Mouse (Mus musculus): ENCODE data around the gene Fcrl6. TPM values are rescaled to one million over a fixed set of nuclear protein-coding genes. Genes with fewer than 3 reads are reported as not detected.

The Fcrl6 gene
- polyA plus RNA-seq (2015; fragmentation: Nextera tagmentation; extraction: Ambion mirVana), result not detected in 2 replicates

- H3K9ac ChIP-seq, result no peak within 1 kb of the TSS
- ATAC-seq, result no peak
- H3K36me3 ChIP-seq (ENCODE audit: poor library complexity, severe bottlenecking), result no peaks in the 10 kb centered on the region
- 81% methylated on average over 1 of the region's 1 CpGs for WGBS
- no peak within 1 kb of the TSS for H3K4me3 ChIP-seq
- no peak within 1 kb of the TSS for H3K27ac ChIP-seq
- H3K4me1 ChIP-seq, result no peaks in the 10 kb centered on the region
- no peaks in the 10 kb centered on the region for H3K9me3 ChIP-seq (replicated peaks)
- H3K4me2 ChIP-seq, result no peak within 1 kb of the TSS
- H3K27me3 ChIP-seq, result no peaks in the 10 kb centered on the region
These were observed at the start of gene Fcrl6 for GRCm38 (mm10) chr1:172602326-172602725. Gene Fcrl6, minus strand, starts transcription at chr1:172602551.

- ATAC-seq, result no peak
- Histone ChIP-seq H3K4me2 (no peak overlapping the region), H3K36me3 (ENCODE audit: poor library complexity, severe bottlenecking) (no peaks in the 10 kb centered on the region), H3K27me3 (no peaks in the 10 kb centered on the region), H3K4me1 (no peaks in the 10 kb centered on the region), H3K4me3 (no peak overlapping the region), H3K27ac (no peak overlapping the region), H3K9ac (no peak overlapping the region), H3K9me3 (replicated peaks) (no peaks in the 10 kb centered on the region)
- WGBS, result 89% methylated on average over 10 of the region's 10 CpGs
These were observed 49.1 kb upstream of the Fcrl6 start for GRCm38 (mm10) chr1:172651288-172651987.

- H3K9ac ChIP-seq, result no peak overlapping the region
- no peaks in the 10 kb centered on the region for H3K9me3 ChIP-seq (replicated peaks)
- H3K27me3 ChIP-seq, result no peaks in the 10 kb centered on the region
- no peaks in the 10 kb centered on the region for H3K36me3 ChIP-seq (ENCODE audit: poor library complexity, severe bottlenecking)
- H3K27ac ChIP-seq, result no peak overlapping the region
- H3K4me1 ChIP-seq, result no peaks in the 10 kb centered on the region
- 63% methylated on average over 8 of the region's 8 CpGs for WGBS
- H3K4me3 ChIP-seq, result no peak overlapping the region
- H3K4me2 ChIP-seq, result no peak overlapping the region
- no peak for ATAC-seq
These were observed 48.4 kb upstream of the Fcrl6 start for GRCm38 (mm10) chr1:172650519-172651287.

GRCm38 (mm10) chr1:172649396-172649795 lies 47.0 kb upstream of the Fcrl6 start:
- H3K4me1 ChIP-seq, result no peaks in the 10 kb centered on the region
- ATAC-seq, result no peak
- no peak overlapping the region for H3K27ac ChIP-seq
- no peaks in the 10 kb centered on the region for H3K27me3 ChIP-seq
- no peak overlapping the region for H3K4me3 ChIP-seq
- no peaks in the 10 kb centered on the region for H3K36me3 ChIP-seq (ENCODE audit: poor library complexity, severe bottlenecking)
- WGBS, result 91% methylated on average over 9 of the region's 9 CpGs
- no peak overlapping the region for H3K4me2 ChIP-seq
- H3K9me3 ChIP-seq (replicated peaks), result no peaks in the 10 kb centered on the region
- H3K9ac ChIP-seq, result no peak overlapping the region

GRCm38 (mm10) chr1:172647236-172647635 lies 44.9 kb upstream of the Fcrl6 start:
- no peak overlapping the region for H3K4me2 ChIP-seq
- H3K4me1 ChIP-seq, result no peaks in the 10 kb centered on the region
- H3K27ac ChIP-seq, result no peak overlapping the region
- 24% methylated on average over 4 of the region's 4 CpGs for WGBS
- H3K27me3 ChIP-seq, result no peaks in the 10 kb centered on the region
- H3K4me3 ChIP-seq, result no peak overlapping the region
- no peak overlapping the region for H3K9ac ChIP-seq
- H3K9me3 ChIP-seq (replicated peaks), result no peaks in the 10 kb centered on the region
- H3K36me3 ChIP-seq (ENCODE audit: poor library complexity, severe bottlenecking), result no peaks in the 10 kb centered on the region
- ATAC-seq, result no peak

- Histone ChIP-seq H3K36me3 (ENCODE audit: poor library complexity, severe bottlenecking) (no peaks in the 10 kb centered on the region), H3K27ac (no peak overlapping the region), H3K4me2 (no peak overlapping the region), H3K9ac (no peak overlapping the region), H3K27me3 (no peaks in the 10 kb centered on the region), H3K4me1 (no peaks in the 10 kb centered on the region), H3K4me3 (no peak overlapping the region), H3K9me3 (replicated peaks) (no peaks in the 10 kb centered on the region)
- 60% methylated on average over 2 of the region's 2 CpGs for WGBS
- no peak for ATAC-seq
These were observed 36.4 kb upstream of the Fcrl6 start for GRCm38 (mm10) chr1:172638781-172639180.

- Histone ChIP-seq H3K4me2 (no peak overlapping the region), H3K9ac (no peak overlapping the region), H3K9me3 (replicated peaks) (no peaks in the 10 kb centered on the region), H3K4me1 (no peaks in the 10 kb centered on the region), H3K27ac (no peak overlapping the region), H3K27me3 (no peaks in the 10 kb centered on the region), H3K4me3 (no peak overlapping the region), H3K36me3 (ENCODE audit: poor library complexity, severe bottlenecking) (no peaks in the 10 kb centered on the region)
- 86% methylated on average over 4 of the region's 4 CpGs for WGBS
- ATAC-seq, result no peak
These were observed 35.5 kb upstream of the Fcrl6 start for GRCm38 (mm10) chr1:172637801-172638200.

GRCm38 (mm10) chr1:172636266-172636665 lies 33.9 kb upstream of the Fcrl6 start:
- no peak overlapping the region for H3K4me2 ChIP-seq
- H3K4me1 ChIP-seq, result no peaks in the 10 kb centered on the region
- no peaks in the 10 kb centered on the region for H3K36me3 ChIP-seq (ENCODE audit: poor library complexity, severe bottlenecking)
- no peak for ATAC-seq
- H3K4me3 ChIP-seq, result no peak overlapping the region
- no peaks in the 10 kb centered on the region for H3K27me3 ChIP-seq
- 93% methylated on average over 5 of the region's 5 CpGs for WGBS
- no peak overlapping the region for H3K27ac ChIP-seq
- no peaks in the 10 kb centered on the region for H3K9me3 ChIP-seq (replicated peaks)
- H3K9ac ChIP-seq, result no peak overlapping the region

GRCm38 (mm10) chr1:172635258-172635657 lies 32.9 kb upstream of the Fcrl6 start:
- no peak overlapping the region for H3K4me2 ChIP-seq
- H3K27me3 ChIP-seq, result no peaks in the 10 kb centered on the region
- no peak for ATAC-seq
- no peaks in the 10 kb centered on the region for H3K9me3 ChIP-seq (replicated peaks)
- H3K4me3 ChIP-seq, result no peak overlapping the region
- H3K36me3 ChIP-seq (ENCODE audit: poor library complexity, severe bottlenecking), result no peaks in the 10 kb centered on the region
- no peaks in the 10 kb centered on the region for H3K4me1 ChIP-seq
- 73% methylated on average over 4 of the region's 4 CpGs for WGBS
- no peak overlapping the region for H3K27ac ChIP-seq
- H3K9ac ChIP-seq, result no peak overlapping the region

GRCm38 (mm10) chr1:172634136-172634535 lies 31.8 kb upstream of the Fcrl6 start:
- H3K4me1 ChIP-seq, result no peaks in the 10 kb centered on the region
- H3K9ac ChIP-seq, result no peak overlapping the region
- H3K27me3 ChIP-seq, result no peaks in the 10 kb centered on the region
- no peak overlapping the region for H3K4me3 ChIP-seq
- no peaks in the 10 kb centered on the region for H3K9me3 ChIP-seq (replicated peaks)
- WGBS, result 85% methylated on average over 2 of the region's 2 CpGs
- no peak overlapping the region for H3K4me2 ChIP-seq
- H3K36me3 ChIP-seq (ENCODE audit: poor library complexity, severe bottlenecking), result no peaks in the 10 kb centered on the region
- no peak for ATAC-seq
- H3K27ac ChIP-seq, result no peak overlapping the region

- under 1% methylated on average over 53 of the region's 53 CpGs for WGBS
- peak within 1 kb of the TSS; percentile 70 for H3K4me3 ChIP-seq
- no peaks in the 10 kb centered on the region for H3K4me1 ChIP-seq
- ATAC-seq, result peak; percentile 99
- H3K4me2 ChIP-seq, result peak within 1 kb of the TSS; percentile 80
- no peaks in the 10 kb centered on the region for H3K27me3 ChIP-seq
- H3K27ac ChIP-seq, result peak within 1 kb of the TSS; percentile 40; the same call in 1 of the 2 replicates
- no peaks in the 10 kb centered on the region for H3K9me3 ChIP-seq (replicated peaks)
- peak within 1 kb of the TSS; percentile 64 for H3K9ac ChIP-seq
- H3K36me3 ChIP-seq (ENCODE audit: poor library complexity, severe bottlenecking), result no peaks in the 10 kb centered on the region
These were observed 30.3 kb upstream of the Fcrl6 start, which contains the start of gene Dusp23 for GRCm38 (mm10) chr1:172632451-172633326. Gene Dusp23, minus strand, starts transcription at chr1:172632962.

- no peaks in the 10 kb centered on the region for H3K27me3 ChIP-seq
- H3K36me3 ChIP-seq (ENCODE audit: poor library complexity, severe bottlenecking), result no peaks in the 10 kb centered on the region
- no peaks in the 10 kb centered on the region for H3K9me3 ChIP-seq (replicated peaks)
- H3K27ac ChIP-seq, result no peak overlapping the region
- 0 out of 2 replicates have a peak overlapping the region, but pooled peaks have one; percentile 4 for H3K4me2 ChIP-seq
- no peak overlapping the region for H3K9ac ChIP-seq
- H3K4me3 ChIP-seq, result no peak overlapping the region
- no peak for ATAC-seq
- 87% methylated on average over 5 of the region's 5 CpGs for WGBS
- H3K4me1 ChIP-seq, result no peaks in the 10 kb centered on the region
These were observed 29.4 kb upstream of the Fcrl6 start for GRCm38 (mm10) chr1:172631721-172632120.

Data from forebrain, embryonic 13.5 days (tissue).